Mouse (Mus musculus): ENCODE results near the gene Cox15. TPM values are rescaled to one million over a fixed set of nuclear protein-coding genes. Genes with fewer than 3 reads are reported as not detected.
A peak's percentile ranks its signal among the peaks of the same experiment; 100 is the strongest.

The Cox15 gene
- polyA plus RNA-seq, 1 experiment from 2014 or later: 15.3 TPM

DNA sequence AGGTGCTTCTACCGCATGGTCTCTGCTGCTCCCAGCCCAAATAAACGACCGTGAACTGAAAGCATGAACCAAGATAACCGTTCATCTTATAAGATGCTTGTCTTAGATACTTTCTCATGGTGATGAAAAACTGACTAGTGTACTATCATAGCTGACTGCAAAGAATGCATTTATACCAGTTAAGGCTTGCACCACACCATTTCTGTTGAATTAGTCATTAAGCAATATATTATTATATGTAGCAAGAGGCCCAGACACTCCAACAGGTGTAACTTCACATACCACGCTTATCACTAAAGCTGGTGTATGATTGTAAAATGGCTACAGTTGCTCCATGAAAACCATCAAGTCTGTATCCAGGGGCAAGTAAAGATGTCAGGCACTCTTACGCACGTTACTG lies 37.0 kb upstream of the Cox15 start:
- ATAC-seq: peak; percentile 32
- Histone ChIP-seq H3K9me3 (ENCODE audit: control insufficient read depth) (no peaks in the 10 kb centered on the region), H3K4me3 (ENCODE audit: low read depth, low read length) (no peak overlapping the region), H3K4me1 (replicated peaks; ENCODE audit: control insufficient read depth, insufficient read depth, low read length) (no peaks in the 10 kb centered on the region), H3K36me3 (ENCODE audit: control insufficient read depth, insufficient read depth) (0 out of 2 replicates have a peak, but pooled peaks cover 6% of the 10 kb centered on the region), H3K27me3 (replicated peaks; ENCODE audit: control insufficient read depth, insufficient read depth, low read length) (no peaks in the 10 kb centered on the region), H3K9ac (ENCODE audit: low read depth, low read length) (no peak overlapping the region), H3K27ac (ENCODE audit: low read depth, low read length) (no peak overlapping the region), H3K4me2 (replicated peaks; ENCODE audit: low read depth) (no peak overlapping the region)
- TF ChIP-seq CTCF (IDR thresholded peaks at IDR 0.05; ENCODE audit: low read depth): no peak
- 40% methylated on average over 7 of the region's 7 CpGs for WGBS

DNA sequence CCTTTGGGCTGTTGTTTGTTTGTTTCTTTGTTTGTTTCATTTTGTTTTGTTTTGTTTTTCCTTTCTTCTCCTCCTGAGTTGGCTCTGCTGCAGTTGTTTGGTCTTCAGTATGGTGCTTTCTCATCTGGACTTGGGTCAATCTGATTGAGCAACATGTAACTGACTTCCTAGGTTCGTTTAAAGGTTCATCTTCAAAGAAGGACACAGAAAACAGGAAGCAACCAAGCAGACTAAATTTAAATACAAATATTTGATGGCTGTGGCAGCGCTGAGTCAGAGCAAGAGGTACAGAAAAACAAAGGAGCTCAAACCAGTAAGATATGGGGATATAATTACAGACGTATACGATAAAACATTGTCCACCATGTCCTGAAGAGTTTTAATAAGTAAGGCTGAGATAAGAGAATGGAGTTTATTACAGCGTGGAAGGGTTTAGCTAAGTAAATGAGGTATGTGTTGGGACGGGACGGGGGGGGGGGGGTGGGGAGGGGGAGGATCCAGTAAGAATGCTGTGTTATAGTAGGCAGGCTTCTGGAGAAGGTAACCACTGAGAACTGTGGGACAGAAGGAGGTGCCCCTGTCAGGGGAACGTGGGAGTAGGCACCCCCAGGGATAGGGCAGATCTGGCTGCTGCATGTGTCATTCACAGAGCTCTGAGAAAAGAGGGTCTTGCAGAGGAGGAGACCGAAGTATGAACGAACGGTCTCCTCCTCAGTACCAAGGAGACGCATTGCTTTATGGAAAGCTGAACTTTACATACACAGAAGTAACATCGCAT lies 33.6 kb upstream of the Cox15 start:
- no peaks in the 10 kb centered on the region for H3K27me3 ChIP-seq (replicated peaks; ENCODE audit: control insufficient read depth, insufficient read depth, low read length)
- H3K4me2 ChIP-seq (replicated peaks; ENCODE audit: low read depth): peak overlapping the region; percentile 45
- 0 out of 2 replicates have a peak, but pooled peaks cover 6% of the 10 kb centered on the region for H3K36me3 ChIP-seq (ENCODE audit: control insufficient read depth, insufficient read depth)
- WGBS: 58% methylated on average over 13 of the region's 13 CpGs
- H3K4me1 ChIP-seq (replicated peaks; ENCODE audit: control insufficient read depth, insufficient read depth, low read length): no peaks in the 10 kb centered on the region
- no peak for TF ChIP-seq CTCF (IDR thresholded peaks at IDR 0.05; ENCODE audit: low read depth)
- peak overlapping the region; percentile 41; the same call in 1 of the 2 replicates for H3K4me3 ChIP-seq (ENCODE audit: low read depth, low read length)
- H3K9me3 ChIP-seq (ENCODE audit: control insufficient read depth): no peaks in the 10 kb centered on the region
- peak overlapping the region; percentile 21; the same call in 1 of the 2 replicates for H3K27ac ChIP-seq (ENCODE audit: low read depth, low read length)
- no peak for ATAC-seq
- no peak overlapping the region for H3K9ac ChIP-seq (ENCODE audit: low read depth, low read length)

DNA sequence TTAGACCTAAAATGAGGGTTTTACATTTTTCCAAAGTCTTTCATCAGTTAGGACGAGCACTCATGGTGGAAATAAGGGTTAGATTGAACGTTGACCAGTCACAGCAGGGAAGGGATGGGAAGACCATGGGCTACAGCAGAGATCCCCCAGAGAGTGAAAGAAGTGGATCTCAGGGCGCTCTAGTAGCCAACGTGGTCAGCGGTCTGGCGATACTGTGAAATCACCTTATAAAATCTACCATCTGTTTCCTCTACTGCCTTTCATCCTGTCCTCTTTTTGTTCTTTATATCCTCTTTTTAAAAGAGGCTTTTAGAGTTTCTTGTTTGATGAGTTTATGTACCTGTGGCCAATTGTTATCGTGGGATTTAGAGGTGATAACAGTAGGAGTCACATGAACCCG lies 32.0 kb upstream of the Cox15 start:
- ATAC-seq: no peak
- Histone ChIP-seq H3K9ac (ENCODE audit: low read depth, low read length) (peak overlapping the region; percentile 65), H3K36me3 (ENCODE audit: control insufficient read depth, insufficient read depth) (no peaks in the 10 kb centered on the region), H3K27ac (ENCODE audit: low read depth, low read length) (peak overlapping the region; percentile 76), H3K9me3 (ENCODE audit: control insufficient read depth) (no peaks in the 10 kb centered on the region), H3K27me3 (replicated peaks; ENCODE audit: control insufficient read depth, insufficient read depth, low read length) (no peaks in the 10 kb centered on the region), H3K4me2 (replicated peaks; ENCODE audit: low read depth) (peak overlapping the region; percentile 45), H3K4me3 (ENCODE audit: low read depth, low read length) (peak overlapping the region; percentile 41), H3K4me1 (replicated peaks; ENCODE audit: control insufficient read depth, insufficient read depth, low read length) (no peaks in the 10 kb centered on the region)
- TF ChIP-seq CTCF (IDR thresholded peaks at IDR 0.05; ENCODE audit: low read depth): no peak
- WGBS: 55% methylated on average over 8 of the region's 8 CpGs

DNA sequence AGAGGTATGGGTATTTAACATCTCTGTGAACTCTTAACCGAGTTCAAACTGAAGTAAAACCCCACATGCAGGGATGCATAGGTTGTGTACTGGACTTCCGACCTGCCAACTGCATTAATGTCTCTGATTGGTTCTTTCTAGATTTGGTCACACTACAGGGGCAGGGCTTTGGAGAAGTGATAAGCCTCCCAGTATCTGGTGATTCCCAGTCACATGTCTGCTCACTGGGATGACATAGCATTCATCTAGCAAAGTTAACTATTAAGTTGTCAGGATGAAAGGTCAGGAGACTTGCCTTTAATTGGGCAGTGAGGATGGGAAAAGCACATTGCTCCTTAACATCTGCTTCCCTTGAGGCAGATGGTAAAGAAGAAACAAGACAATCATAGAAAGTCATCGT lies 29.2 kb upstream of the Cox15 start, which contains the start of gene Abcc2:
Gene Abcc2, plus strand, starts transcription at position 213 of the 400 bp plus-strand sequence.
- peak; percentile 92 for ATAC-seq
- peak within 1 kb of the TSS; percentile 45 for H3K4me2 ChIP-seq (replicated peaks; ENCODE audit: low read depth)
- H3K9ac ChIP-seq (ENCODE audit: low read depth, low read length): peak within 1 kb of the TSS; percentile 58
- peak within 1 kb of the TSS; percentile 73 for H3K27ac ChIP-seq (ENCODE audit: low read depth, low read length)
- H3K4me1 ChIP-seq (replicated peaks; ENCODE audit: control insufficient read depth, insufficient read depth, low read length): no peaks in the 10 kb centered on the region
- no peaks in the 10 kb centered on the region for H3K36me3 ChIP-seq (ENCODE audit: control insufficient read depth, insufficient read depth)
- WGBS: 45% methylated on average over 3 of the region's 3 CpGs
- no peak for TF ChIP-seq CTCF (IDR thresholded peaks at IDR 0.05; ENCODE audit: low read depth)
- H3K4me3 ChIP-seq (ENCODE audit: low read depth, low read length): peak within 1 kb of the TSS; percentile 41
- no peaks in the 10 kb centered on the region for H3K27me3 ChIP-seq (replicated peaks; ENCODE audit: control insufficient read depth, insufficient read depth, low read length)
- H3K9me3 ChIP-seq (ENCODE audit: control insufficient read depth): no peaks in the 10 kb centered on the region

DNA sequence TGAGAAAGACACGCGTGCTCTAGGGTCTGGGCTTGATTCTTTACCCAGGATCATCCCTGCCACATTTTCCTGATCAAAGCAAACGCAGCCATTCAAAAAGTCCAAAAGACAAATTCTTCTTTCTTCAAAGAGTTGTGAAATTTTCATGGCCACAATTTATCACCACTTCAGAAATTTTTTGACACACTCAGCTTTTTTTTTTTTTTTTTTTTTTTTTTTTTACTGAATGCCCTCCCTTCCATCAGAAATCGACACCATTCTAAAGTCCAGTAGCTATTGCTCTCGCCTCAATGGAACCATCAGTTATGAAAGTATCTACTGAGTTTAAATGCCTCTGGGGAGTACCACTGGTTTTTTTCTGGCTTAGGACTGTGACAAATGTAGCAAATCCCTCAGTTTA lies 27.6 kb upstream of the Cox15 start:
- Histone ChIP-seq H3K4me1 (replicated peaks; ENCODE audit: control insufficient read depth, insufficient read depth, low read length) (no peaks in the 10 kb centered on the region), H3K4me3 (ENCODE audit: low read depth, low read length) (no peak overlapping the region), H3K27ac (ENCODE audit: low read depth, low read length) (peak overlapping the region; percentile 70; the same call in 1 of the 2 replicates), H3K27me3 (replicated peaks; ENCODE audit: control insufficient read depth, insufficient read depth, low read length) (no peaks in the 10 kb centered on the region), H3K9ac (ENCODE audit: low read depth, low read length) (no peak overlapping the region), H3K36me3 (ENCODE audit: control insufficient read depth, insufficient read depth) (no peaks in the 10 kb centered on the region), H3K4me2 (replicated peaks; ENCODE audit: low read depth) (no peak overlapping the region), H3K9me3 (ENCODE audit: control insufficient read depth) (no peaks in the 10 kb centered on the region)
- ATAC-seq: no peak
- no peak for TF ChIP-seq CTCF (IDR thresholded peaks at IDR 0.05; ENCODE audit: low read depth)
- 37% methylated on average over 5 of the region's 5 CpGs for WGBS

DNA sequence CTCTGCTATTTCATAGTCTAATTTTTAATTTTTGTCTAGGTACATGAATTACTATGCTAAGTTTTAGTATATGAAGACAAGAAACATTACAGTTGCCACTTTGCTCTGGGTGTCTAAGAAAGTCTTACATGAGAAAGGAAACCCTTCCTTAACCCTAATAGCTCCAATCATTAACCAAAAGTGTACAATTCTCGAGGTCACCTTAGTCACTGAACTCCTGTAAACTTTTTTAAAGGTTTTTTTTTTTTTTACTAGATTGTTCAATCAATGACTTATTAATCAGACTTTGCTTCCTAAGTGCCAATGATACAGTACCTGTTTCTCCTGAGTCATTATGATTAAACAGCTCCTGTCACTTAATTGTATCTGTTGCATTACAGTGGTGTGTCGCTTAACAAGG lies 24.5 kb upstream of the Cox15 start:
- TF ChIP-seq CTCF (IDR thresholded peaks at IDR 0.05; ENCODE audit: low read depth): no peak
- Histone ChIP-seq H3K27me3 (replicated peaks; ENCODE audit: control insufficient read depth, insufficient read depth, low read length) (no peaks in the 10 kb centered on the region), H3K9ac (ENCODE audit: low read depth, low read length) (no peak overlapping the region), H3K9me3 (ENCODE audit: control insufficient read depth) (no peaks in the 10 kb centered on the region), H3K4me1 (replicated peaks; ENCODE audit: control insufficient read depth, insufficient read depth, low read length) (no peaks in the 10 kb centered on the region), H3K36me3 (ENCODE audit: control insufficient read depth, insufficient read depth) (no peaks in the 10 kb centered on the region), H3K27ac (ENCODE audit: low read depth, low read length) (peak overlapping the region; percentile 62; the same call in 1 of the 2 replicates), H3K4me3 (ENCODE audit: low read depth, low read length) (no peak overlapping the region), H3K4me2 (replicated peaks; ENCODE audit: low read depth) (no peak overlapping the region)
- WGBS: 36% methylated on average over 2 of the region's 2 CpGs
- ATAC-seq: peak; percentile 64

All from intestine, postnatal 0 days (tissue).